Mouse (Mus musculus) brain, embryonic 14.5 days (tissue): Measurements from ENCODE around the gene Hmcn1.

Source experiments
- CTCF ChIP-seq: fragments of 200-500 bp; IDR thresholded peaks from 2 replicates; pipeline ENCODE4 v1.5.1; 2012; ENCODE audit warnings: inconsistent platforms, mild to moderate bottlenecking, moderate library complexity, borderline replicate concordance; ENCODE audit not compliant: insufficient read depth, insufficient read length; ENCODE audit errors: extremely low read depth
- POLR2A ChIP-seq: fragments of 200-500 bp; IDR thresholded peaks from 2 replicates; pipeline ENCODE4 v1.6.1; 2012; ENCODE audit warnings: mild to moderate bottlenecking, inconsistent platforms, borderline replicate concordance; ENCODE audit not compliant: poor library complexity, insufficient read depth, insufficient read length, severe bottlenecking; ENCODE audit errors: extremely low read depth

GRCm38 (mm10) chr1:150890017-150890416 is 103.2 kb downstream of the Hmcn1 start:
- TF ChIP-seq CTCF (no peak), POLR2A (no peak)
